Mouse (Mus musculus) CH12.LX (cell line): ENCODE results near the gene Slc25a41. TPM values are rescaled to one million over a fixed set of nuclear protein-coding genes. Genes with fewer than 3 reads are reported as not detected.
A peak's percentile ranks its signal among the peaks of the same experiment; 100 is the strongest.

ENCODE experiments used
- DNase-seq: peaks from one replicate; pipeline ENCODE4 v3.0.0-alpha.2; 2013; ENCODE audit errors: extremely low read depth
- H3K27ac ChIP-seq: 2 replicates; pipeline ENCODE4 v1.5.1; 2012; ENCODE audit warnings: low read depth, mild to moderate bottlenecking, control low read depth, moderate library complexity; ENCODE audit not compliant: insufficient read depth
- H3K27me3 ChIP-seq: replicated peaks from 2 replicates; pipeline ENCODE3; 2012; ENCODE audit warnings: inconsistent platforms
- H3K36me3 ChIP-seq, 2 experiments: replicated peaks in 1 of 2; 2 replicates each; pipeline versions ENCODE3 to v1.6.1; 2012; ENCODE audit warnings: inconsistent platforms in 1 of 2, low read length in 1 of 2, mild to moderate bottlenecking in 1 of 2, mixed read lengths in 1 of 2, moderate library complexity in 1 of 2; ENCODE audit not compliant: control insufficient read depth in 1 of 2, insufficient read depth in 1 of 2
- H3K4me1 ChIP-seq, 2 experiments: 2 replicates each; pipeline ENCODE4 v1.6.1; 2012; ENCODE audit warnings: inconsistent platforms in 1 of 2, moderate library complexity in 1 of 2; ENCODE audit not compliant: insufficient read depth in 2 of 2, control insufficient read depth in 1 of 2
- H3K4me2 ChIP-seq: 2 replicates; pipeline ENCODE4 v1.6.1; 2012; ENCODE audit warnings: low read depth, mild to moderate bottlenecking, control low read depth; ENCODE audit not compliant: poor library complexity, insufficient read depth, severe bottlenecking
- H3K4me3 ChIP-seq, 3 experiments: fragments of 150-350 bp in 1 of 3; sonication (generic) in 1 of 3; replicated peaks in 1 of 3; 2 replicates each; pipeline versions ENCODE3 to v1.5.1; 2011 to 2012; ENCODE audit warnings: low read depth in 2 of 3, low read length in 2 of 3, mild to moderate bottlenecking in 2 of 3, moderate library complexity in 2 of 3, control low read depth in 1 of 3, improper control_type of control experiment in 1 of 3, inconsistent platforms in 1 of 3, mixed read lengths in 1 of 3; ENCODE audit not compliant: poor library complexity in 1 of 3
- H3K79me2 ChIP-seq: replicated peaks from 2 replicates; pipeline ENCODE4 v1.6.1; 2012; ENCODE audit warnings: mild to moderate bottlenecking, moderate library complexity; ENCODE audit not compliant: control insufficient read depth, poor library complexity, insufficient read depth, severe bottlenecking; ENCODE audit errors: extremely low read depth
- H3K9ac ChIP-seq: 2 replicates; pipeline ENCODE4 v1.6.1; 2012; ENCODE audit warnings: low read depth, mild to moderate bottlenecking, control low read depth, moderate library complexity; ENCODE audit not compliant: insufficient read depth
- H3K9me3 ChIP-seq: replicated peaks from 2 replicates; pipeline ENCODE3; 2012; ENCODE audit warnings: low read length, inconsistent platforms, mixed read lengths
- BHLHE40 ChIP-seq: IDR thresholded peaks from 2 replicates; pipeline ENCODE4 v1.6.1; 2011; ENCODE audit warnings: mild to moderate bottlenecking, low read depth, low read length, improper control_type of control experiment
- CHD2 ChIP-seq: IDR thresholded peaks from 2 replicates; pipeline ENCODE4 v1.6.1; 2011; ENCODE audit warnings: low read length, improper control_type of control experiment
- CTCF ChIP-seq, 2 experiments: IDR thresholded peaks in 1 of 2; conservative IDR thresholded peaks in 1 of 2; 2 replicates each; pipeline ENCODE4 v1.5.1; 2011 to 2012; ENCODE audit warnings: low read depth in 2 of 2, low read length in 2 of 2, improper control_type of control experiment in 1 of 2, inconsistent platforms in 1 of 2, mild to moderate bottlenecking in 1 of 2, moderate library complexity in 1 of 2
- E2F4 ChIP-seq: IDR thresholded peaks from 2 replicates; pipeline ENCODE4 v1.6.1; 2011; ENCODE audit warnings: low read depth, low read length, improper control_type of control experiment; ENCODE audit not compliant: insufficient replicate concordance
- EP300 ChIP-seq: IDR thresholded peaks from 2 replicates; pipeline ENCODE4 v1.6.1; 2011; ENCODE audit warnings: low read length, improper control_type of control experiment
- GABPA ChIP-seq: IDR thresholded peaks from 2 replicates; pipeline ENCODE4 v1.6.1; 2012; ENCODE audit warnings: low read depth, low read length, improper control_type of control experiment, inconsistent platforms; ENCODE audit not compliant: insufficient replicate concordance
- HCFC1 ChIP-seq: IDR thresholded peaks from 2 replicates; pipeline ENCODE4 v1.6.1; 2012; ENCODE audit warnings: low read depth, mild to moderate bottlenecking, inconsistent platforms, low read length, improper control_type of control experiment
- IRF4 ChIP-seq: IDR thresholded peaks from 2 replicates; pipeline ENCODE4 v1.6.1; 2014; ENCODE audit warnings: low read depth, mild to moderate bottlenecking, inconsistent platforms, low read length, improper control_type of control experiment
- KAT2A ChIP-seq: IDR thresholded peaks from 2 replicates; pipeline ENCODE4 v1.6.1; 2012; ENCODE audit warnings: low read length, improper control_type of control experiment, inconsistent platforms; ENCODE audit not compliant: insufficient replicate concordance
- MAFK ChIP-seq: IDR thresholded peaks from 2 replicates; pipeline ENCODE4 v1.6.1; 2011; ENCODE audit warnings: low read length, improper control_type of control experiment; ENCODE audit not compliant: insufficient replicate concordance
- MAX ChIP-seq: IDR thresholded peaks from 2 replicates; pipeline ENCODE4 v1.6.1; 2011; ENCODE audit warnings: low read length, improper control_type of control experiment
- MXI1 ChIP-seq: IDR thresholded peaks from 2 replicates; pipeline ENCODE4 v1.6.1; 2011; ENCODE audit warnings: mild to moderate bottlenecking, low read depth, low read length, improper control_type of control experiment
- MYC ChIP-seq: IDR thresholded peaks from 2 replicates; pipeline ENCODE4 v1.6.1; 2011; ENCODE audit warnings: low read depth, mild to moderate bottlenecking, improper control_type of control experiment, low read length
- NELFE ChIP-seq: IDR thresholded peaks from 2 replicates; pipeline ENCODE4 v1.6.1; 2011; ENCODE audit warnings: low read depth, low read length, improper control_type of control experiment
- NRF1 ChIP-seq: IDR thresholded peaks from 2 replicates; pipeline ENCODE4 v1.6.1; 2014; ENCODE audit warnings: low read depth, mild to moderate bottlenecking, inconsistent platforms, low read length, improper control_type of control experiment, moderate library complexity
- POLR2A ChIP-seq: IDR thresholded peaks from 2 replicates; pipeline ENCODE4 v1.6.1; 2011; ENCODE audit warnings: low read depth, mild to moderate bottlenecking, improper control_type of control experiment, low read length
- POLR2AphosphoS2 ChIP-seq: IDR thresholded peaks from 2 replicates; pipeline ENCODE4 v1.6.1; 2011; ENCODE audit warnings: low read depth, low read length, improper control_type of control experiment
- RAD21 ChIP-seq: IDR thresholded peaks from 2 replicates; pipeline ENCODE4 v1.6.1; 2011; ENCODE audit warnings: low read depth, mild to moderate bottlenecking, low read length, improper control_type of control experiment, moderate library complexity
- RCOR1 ChIP-seq: conservative IDR thresholded peaks from 2 replicates; pipeline ENCODE4 v1.6.1; 2012; ENCODE audit warnings: low read depth, mild to moderate bottlenecking, inconsistent platforms, low read length, improper control_type of control experiment
- SIN3A ChIP-seq: IDR thresholded peaks from 2 replicates; pipeline ENCODE4 v1.6.1; 2012; ENCODE audit warnings: low read length, improper control_type of control experiment, inconsistent platforms
- SMC3 ChIP-seq: IDR thresholded peaks from 2 replicates; pipeline ENCODE4 v1.6.1; 2011; ENCODE audit warnings: low read depth, low read length, improper control_type of control experiment
- USF2 ChIP-seq: conservative IDR thresholded peaks from 2 replicates; pipeline ENCODE4 v1.6.1; 2011; ENCODE audit warnings: low read depth, low read length, improper control_type of control experiment
- ZMIZ1 ChIP-seq: IDR thresholded peaks from 2 replicates; pipeline ENCODE4 v1.6.1; 2012; ENCODE audit warnings: low read depth, mild to moderate bottlenecking, inconsistent platforms, low read length, improper control_type of control experiment
- ZNF384 ChIP-seq: IDR thresholded peaks from 2 replicates; pipeline ENCODE4 v1.6.1; 2012; ENCODE audit warnings: low read depth, low read length, improper control_type of control experiment, inconsistent platforms
- dilution Hi-C: fragments of 300-500 bp; cut with MboI; formaldehyde crosslinking; loops from 2 replicates; pipeline ENCODE4 v1.14.3; 2020; ENCODE audit warnings: low sequenced_read_pairs; ENCODE audit not compliant: extremely low pct_unique_long_range_greater_than_20kb, extremely low pct_ligation_motif_present
- in situ Hi-C: fragments of 300-500 bp; cut with MboI; formaldehyde crosslinking; loops from 3 replicates; pipeline ENCODE4 v1.14.3; 2019; ENCODE audit warnings: low sequenced_read_pairs, low pct_ligation_motif_present, low pct_unique_long_range_greater_than_20kb, mixed read lengths
- polyA plus RNA-seq: library from polyadenylated mRNA; unstranded; fragments of >175 nt; gene quantifications from 2 replicates; pipeline ENCODE4 v1.2.1, GENCODE M21; 2012; ENCODE audit warnings: low read depth; ENCODE audit not compliant: insufficient read length
- total RNA-seq, 2 experiments: library from RNA; depleted of rRNA; stranded (reverse); fragments of 300-350 nt in 1 of 2; fragments of >200 nt in 1 of 2; gene quantifications; 2 replicates each; pipeline ENCODE4 v1.2.3; 2012 to 2014

Slc25a41 gene
- total and polyA plus RNA-seq, 3 experiments: not detected

DNA sequence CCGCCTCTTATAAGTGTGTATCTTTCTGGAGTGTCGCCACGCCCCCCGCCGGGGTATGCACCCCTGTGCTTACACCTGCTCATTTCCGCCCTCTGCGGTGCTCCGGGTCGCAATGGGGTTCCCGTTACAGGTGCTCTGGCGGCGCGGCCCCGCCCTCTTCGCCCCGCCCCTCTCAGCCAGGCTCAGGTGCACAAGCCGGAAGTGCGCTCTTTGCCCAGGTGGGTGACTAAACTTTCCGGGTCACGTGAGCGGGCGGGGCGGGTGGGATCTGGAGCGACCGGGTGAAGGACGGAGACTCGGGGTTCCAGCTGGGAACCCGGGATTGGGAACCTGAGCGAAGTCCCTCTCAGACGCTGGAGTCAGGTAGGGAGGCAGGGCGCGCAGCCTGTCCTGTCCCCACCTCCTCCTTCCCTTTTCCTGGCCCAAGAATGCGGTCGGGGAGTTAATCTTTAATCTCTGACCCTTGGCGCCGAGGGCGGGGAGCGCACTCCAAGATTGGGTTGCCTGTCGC, 20.6 kb upstream of the Slc25a41 start:
- TF ChIP-seq USF2: no peak
- TF ChIP-seq CHD2: no peak
- TF ChIP-seq RAD21: no peak
- no peak for TF ChIP-seq MAFK
- H3K27ac ChIP-seq: no peak overlapping the region
- H3K9ac ChIP-seq: no peak overlapping the region
- in situ Hi-C loops: no loop called here
- H3K4me2 ChIP-seq: no peak overlapping the region
- dilution Hi-C loops: no loop called here
- no peaks in the 10 kb centered on the region for H3K9me3 ChIP-seq
- H3K27me3 ChIP-seq: no peaks in the 10 kb centered on the region
- H3K36me3 ChIP-seq: peaks cover 12 to 33% of the 10 kb centered on the region in 2 experiments
- DNase-seq: no peak
- H3K79me2 ChIP-seq: no peaks in the 10 kb centered on the region
- H3K4me1 ChIP-seq: peaks cover 9 to 26% of the 10 kb centered on the region in 2 experiments
- H3K4me3 ChIP-seq: no peak overlapping the region

DNA sequence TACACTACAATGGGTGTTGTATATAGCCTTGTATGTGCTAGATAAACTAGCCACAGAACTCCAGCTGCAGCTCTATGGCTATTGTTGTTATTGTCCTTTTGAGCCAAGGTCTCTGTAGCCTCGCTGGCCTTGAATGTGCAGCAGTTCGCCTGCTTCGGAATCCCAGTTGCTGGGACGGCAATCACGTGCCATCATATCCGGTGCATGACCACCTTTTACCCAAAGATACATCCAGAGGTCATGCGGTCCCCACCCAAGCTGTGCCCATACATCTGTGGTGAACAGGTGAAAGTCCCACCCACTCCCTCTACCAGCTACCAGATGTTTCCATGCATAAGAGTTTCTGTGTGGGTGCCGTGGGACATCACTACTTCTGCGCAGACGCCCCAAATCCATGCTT, 19.6 kb upstream of the Slc25a41 start:
- Histone ChIP-seq H3K79me2 (no peaks in the 10 kb centered on the region), H3K27me3 (no peaks in the 10 kb centered on the region), H3K36me3 (peaks cover 5 to 28% of the 10 kb centered on the region in 2 experiments), H3K4me3 (no peak overlapping the region), H3K4me2 (peak overlapping the region; percentile 52), H3K4me1 (peaks cover 9 to 26% of the 10 kb centered on the region in 2 experiments), H3K9me3 (no peaks in the 10 kb centered on the region), H3K9ac (peak overlapping the region; percentile 20; the same call in 1 of the 2 replicates), H3K27ac (no peak overlapping the region)
- dilution Hi-C loops: no loop called here
- in situ Hi-C loops: no loop called here
- DNase-seq: no peak
- TF ChIP-seq MXI1 (peak; percentile 10; the same call in 1 of the 2 replicates), IRF4 (no peak), ZMIZ1 (no peak), CTCF (conservative IDR thresholded peaks at IDR 0.05 in 1 of 2, IDR thresholded peaks at IDR 0.05 in 1 of 2; ENCODE audit: low read depth in 2 of 2, low read length in 2 of 2) (no peak), CHD2 (no peak), BHLHE40 (peak; percentile 76), HCFC1 (no peak), SIN3A (no peak), KAT2A (no peak)

DNA sequence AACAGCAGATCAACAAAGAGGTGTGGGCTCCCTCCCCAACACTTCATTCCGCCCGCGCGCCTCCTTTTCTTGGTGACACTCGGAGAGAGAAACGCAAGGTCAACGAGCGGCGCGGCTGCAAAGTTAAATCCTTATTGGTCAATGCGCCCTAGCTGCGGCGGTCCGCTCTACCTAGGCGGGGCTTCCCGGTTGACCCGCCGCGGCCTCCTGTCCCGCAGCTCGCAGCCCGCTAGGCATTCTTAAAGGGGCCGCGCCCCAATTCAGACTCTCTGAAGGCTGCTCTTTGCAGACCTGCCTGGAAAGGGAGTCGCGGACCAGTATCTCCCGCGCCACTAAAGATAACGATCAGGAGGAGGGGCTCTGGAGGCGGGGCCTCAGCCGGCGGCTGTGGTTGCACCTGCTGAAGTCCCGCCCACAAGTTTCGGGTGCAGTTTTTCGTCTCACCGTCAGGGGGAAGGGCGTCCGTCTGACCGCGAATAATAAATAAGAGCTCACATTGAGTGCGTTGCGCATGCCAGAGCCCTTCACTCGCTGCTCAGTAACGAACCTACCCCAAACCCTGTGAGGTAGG, 18.9 kb upstream of the Slc25a41 start:
- no peaks in the 10 kb centered on the region for H3K27me3 ChIP-seq
- peak overlapping the region; percentile 52 for H3K4me2 ChIP-seq
- peaks cover 9 to 26% of the 10 kb centered on the region in 2 experiments for H3K4me1 ChIP-seq
- peak overlapping the region; percentile 92 for H3K9ac ChIP-seq
- no peaks in the 10 kb centered on the region for H3K9me3 ChIP-seq
- H3K36me3 ChIP-seq: peaks cover 5 to 25% of the 10 kb centered on the region in 2 experiments
- peak overlapping the region; percentile 70 to 88 (median 87) for H3K4me3 ChIP-seq
- no peaks in the 10 kb centered on the region for H3K79me2 ChIP-seq
- H3K27ac ChIP-seq: 0 out of 2 replicates have a peak overlapping the region, but pooled peaks have one; percentile 53
- peak; percentile 96 for DNase-seq
- in situ Hi-C loops (no loop called here), dilution Hi-C loops (no loop called here)
- TF ChIP-seq MAFK (0 out of 2 replicates have a peak, but pooled peaks have one; percentile 17), NELFE (peak; percentile 39; the same call in 1 of the 2 replicates), EP300 (no peak), ZNF384 (no peak), POLR2AphosphoS2 (no peak), CTCF (conservative IDR thresholded peaks at IDR 0.05 in 1 of 2, IDR thresholded peaks at IDR 0.05 in 1 of 2; ENCODE audit: low read depth in 2 of 2, low read length in 2 of 2) (peak in 1 of 2 experiments; percentile 75; a peak in 2 of 4 replicates), SMC3 (peak; percentile 62), BHLHE40 (peak; percentile 56; the same call in 1 of the 2 replicates), MAX (no peak; the same call in 1 of the 2 replicates), MYC (0 out of 2 replicates have a peak, but pooled peaks have one; percentile 26), GABPA (no peak), POLR2A (0 out of 2 replicates have a peak, but pooled peaks have one; percentile 44), RCOR1 (0 out of 2 replicates have a peak, but pooled peaks have one; percentile 41), ZMIZ1 (no peak), NRF1 (peak; percentile 86), HCFC1 (peak; percentile 34; the same call in 1 of the 2 replicates), E2F4 (peak; percentile 68; the same call in 1 of the 2 replicates)
